Mouse (Mus musculus) G1E (cell line): ENCODE data around the gene 1700029I15Rik.

Experiments used
- CTCF ChIP-seq: IDR thresholded peaks from 2 replicates; pipeline ENCODE4 v1.5.1; 2012; ENCODE audit warnings: low read depth, low read length, inconsistent platforms, mixed read lengths
- GATA1 ChIP-seq: IDR thresholded peaks from 2 replicates; pipeline ENCODE4 v1.6.1; 2012; ENCODE audit warnings: borderline replicate concordance, low read length, inconsistent platforms, mixed read lengths
- GATA2 ChIP-seq: IDR thresholded peaks from 2 replicates; pipeline ENCODE4 v1.6.1; 2012; ENCODE audit warnings: low read depth, low read length, inconsistent platforms, borderline replicate concordance
- TAL1 ChIP-seq: conservative IDR thresholded peaks from 2 replicates; pipeline ENCODE4 v1.6.1; 2012; ENCODE audit warnings: low read depth, low read length, inconsistent platforms, mixed read lengths

- TF ChIP-seq CTCF (no peak), GATA1 (no peak), TAL1 (no peak), GATA2 (no peak)
Measured at GRCm38 (mm10) chr2:92424462-92425308, 42.3 kb downstream of the 1700029I15Rik start.
